Mouse (Mus musculus) neural tube, embryonic 11.5 days (tissue): ENCODE data around the gene Col7a1. TPM values are rescaled to one million over a fixed set of nuclear protein-coding genes. Genes with fewer than 3 reads are reported as not detected.
A peak's percentile ranks its signal among the peaks of the same experiment; 100 is the strongest.

Experiments used
- microRNA counts: library from miRNA; unstranded; fragments of <30 nt; microRNA quantifications from one replicate; lab custom pipeline; 2015
- microRNA-seq: library from miRNA; unstranded; fragments of <30 nt; microRNA quantifications from one replicate; pipeline ENCODE4, GENCODE M21; 2016
- polyA plus RNA-seq: library from polyadenylated mRNA; unstranded; fragments of >200 nt; fragmentation: Nextera tagmentation; extraction: Ambion mirVana; gene quantifications from 2 replicates; pipeline ENCODE4 v1.2.1, GENCODE M21; 2014

Col7a1 gene
- polyA plus RNA-seq, 1 experiment from 2014 or later, result 1.2 TPM

MicroRNAs within 50 kb of the gene (microRNA counts, 519-probe panel; counts per million panel counts)
- 171 counts per million, percentile 57 among the panel's probes with 10 or more counts for microRNA mmu-miR-711 (lab: Ali Mortazavi, UCI)

Small RNA genes lying within 50 kb of the gene (microRNA-seq; reads per million reads assigned to microRNA genes)
- gene Mir711, result not detected

Other genes starting within 250 kb of the Col7a1 start
- gene Ip6k2, start 169.8 kb upstream of the Col7a1 start, polyA plus RNA-seq, result 121 and 129 TPM in 2 replicates
- 14.5 and 15.5 TPM in 2 replicates for gene Nckipsd, start 145.2 kb upstream of the Col7a1 start, polyA plus RNA-seq
- 6.7 and 8.9 TPM in 2 replicates for gene Celsr3, start 127.3 kb upstream of the Col7a1 start, polyA plus RNA-seq
- 8.8 and 13.2 TPM in 2 replicates for gene Slc26a6, start 100.3 kb upstream of the Col7a1 start, polyA plus RNA-seq
- gene Tmem89, start 39.0 kb upstream of the Col7a1 start, polyA plus RNA-seq, result not detected in 2 replicates
- gene Uqcrc1, start 17.0 kb upstream of the Col7a1 start, polyA plus RNA-seq, result 439 and 457 TPM in 2 replicates
- gene Ucn2, start 32.4 kb downstream of the Col7a1 start, polyA plus RNA-seq, result not detected in 2 replicates
- 14.4 and 14.6 TPM in 2 replicates for gene Pfkfb4, start 38.2 kb downstream of the Col7a1 start, polyA plus RNA-seq
- gene Shisa5, start 85.0 kb downstream of the Col7a1 start, polyA plus RNA-seq, result 30.9 and 34.7 TPM in 2 replicates
- gene Trex1, start 106.1 kb downstream of the Col7a1 start, polyA plus RNA-seq, result 6.9 and 7.8 TPM in 2 replicates
- 25.3 and 26.4 TPM in 2 replicates for gene Atrip, start 120.5 kb downstream of the Col7a1 start, polyA plus RNA-seq
- gene Ccdc51, start 128.9 kb downstream of the Col7a1 start, polyA plus RNA-seq, result 13.4 and 15.1 TPM in 2 replicates
- 719 and 756 TPM in 2 replicates for gene Tma7, start 129.0 kb downstream of the Col7a1 start, polyA plus RNA-seq
- 18.3 and 19.1 TPM in 2 replicates for gene Plxnb1, start 141.8 kb downstream of the Col7a1 start, polyA plus RNA-seq
- not detected in 2 replicates for gene Fbxw21, start 208.5 kb downstream of the Col7a1 start, polyA plus RNA-seq
- gene Fbxw13, start 242.4 kb downstream of the Col7a1 start, polyA plus RNA-seq, result not detected in 2 replicates